Mouse (Mus musculus): ENCODE data around the gene Exoc6b. TPM values are rescaled to one million over a fixed set of nuclear protein-coding genes. Genes with fewer than 3 reads are reported as not detected.
"Not testable (repeated sequence)": the region's sequence is repeated elsewhere in the genome, so short reads cannot be mapped to it uniquely, and the experiment has no call there.

The Exoc6b gene
- polyA plus RNA-seq, 1 experiment from 2014 or later = 10.2 TPM

GRCm38 (mm10) chr6:84630276-84630675 is 439.0 kb downstream of the Exoc6b start:
- no peaks in the 10 kb centered on the region for H3K9me3 ChIP-seq (ENCODE audit: control insufficient read depth, low read length)
- H3K4me2 ChIP-seq = no peak overlapping the region
- H3K27me3 ChIP-seq (replicated peaks; ENCODE audit: control insufficient read depth, insufficient read depth, low read length) = no peaks in the 10 kb centered on the region
- DNase-seq (ENCODE audit: low spot score) (no peak), ATAC-seq (replicated peaks; ENCODE audit: low FRiP score) (peak; percentile 31; the same call in 1 of the 2 replicates)
- no peaks in the 10 kb centered on the region for H3K36me3 ChIP-seq (ENCODE audit: control insufficient read depth, insufficient read depth, low read length)
- H3K27ac ChIP-seq (ENCODE audit: low read depth, low read length) = no peak overlapping the region
- WGBS = 26% methylated on average over 1 of the region's 1 CpGs
- no peak overlapping the region for H3K4me3 ChIP-seq (ENCODE audit: low read depth, low read length)
- peaks cover 6% of the 10 kb centered on the region; the same call in 1 of the 2 replicates for H3K4me1 ChIP-seq (replicated peaks; ENCODE audit: control insufficient read depth, insufficient read depth, low read length)
- no peak overlapping the region for H3K9ac ChIP-seq (ENCODE audit: low read depth, low read length)

- Histone ChIP-seq H3K36me3 (ENCODE audit: control insufficient read depth, insufficient read depth, low read length) (no peaks in the 10 kb centered on the region), H3K9me3 (ENCODE audit: control insufficient read depth, low read length) (no peaks in the 10 kb centered on the region), H3K4me1 (replicated peaks; ENCODE audit: control insufficient read depth, insufficient read depth, low read length) (peaks cover 6% of the 10 kb centered on the region; the same call in 1 of the 2 replicates), H3K9ac (ENCODE audit: low read depth, low read length) (no peak overlapping the region), H3K27me3 (replicated peaks; ENCODE audit: control insufficient read depth, insufficient read depth, low read length) (no peaks in the 10 kb centered on the region), H3K27ac (ENCODE audit: low read depth, low read length) (no peak overlapping the region), H3K4me3 (ENCODE audit: low read depth, low read length) (no peak overlapping the region), H3K4me2 (no peak overlapping the region)
- WGBS = 75% methylated on average over 5 of the region's 5 CpGs
- DNase-seq (ENCODE audit: low spot score) = no peak
- ATAC-seq (replicated peaks; ENCODE audit: low FRiP score) = no peak
Measured at GRCm38 (mm10) chr6:84628831-84629230, 440.5 kb downstream of the Exoc6b start.

GRCm38 (mm10) chr6:84626398-84626797 is 442.9 kb downstream of the Exoc6b start:
- DNase-seq (ENCODE audit: low spot score) (no peak), ATAC-seq (replicated peaks; ENCODE audit: low FRiP score) (no peak)
- H3K4me3 ChIP-seq (ENCODE audit: low read depth, low read length) = no peak overlapping the region
- H3K36me3 ChIP-seq (ENCODE audit: control insufficient read depth, insufficient read depth, low read length) = no peaks in the 10 kb centered on the region
- no peak overlapping the region for H3K9ac ChIP-seq (ENCODE audit: low read depth, low read length)
- H3K4me1 ChIP-seq (replicated peaks; ENCODE audit: control insufficient read depth, insufficient read depth, low read length) = peaks cover 6% of the 10 kb centered on the region; the same call in 1 of the 2 replicates
- no peaks in the 10 kb centered on the region for H3K9me3 ChIP-seq (ENCODE audit: control insufficient read depth, low read length)
- H3K27ac ChIP-seq (ENCODE audit: low read depth, low read length) = no peak overlapping the region
- no peak overlapping the region for H3K4me2 ChIP-seq
- 87% methylated on average over 2 of the region's 2 CpGs for WGBS
- no peaks in the 10 kb centered on the region for H3K27me3 ChIP-seq (replicated peaks; ENCODE audit: control insufficient read depth, insufficient read depth, low read length)

- DNase-seq (ENCODE audit: low spot score) = no peak
- no peak for ATAC-seq (replicated peaks; ENCODE audit: low FRiP score)
- Histone ChIP-seq H3K9me3 (ENCODE audit: control insufficient read depth, low read length) (no peaks in the 10 kb centered on the region), H3K4me3 (ENCODE audit: low read depth, low read length) (no peak overlapping the region), H3K36me3 (ENCODE audit: control insufficient read depth, insufficient read depth, low read length) (no peaks in the 10 kb centered on the region), H3K4me1 (replicated peaks; ENCODE audit: control insufficient read depth, insufficient read depth, low read length) (no peaks in the 10 kb centered on the region), H3K27ac (ENCODE audit: low read depth, low read length) (no peak overlapping the region), H3K9ac (ENCODE audit: low read depth, low read length) (no peak overlapping the region), H3K27me3 (replicated peaks; ENCODE audit: control insufficient read depth, insufficient read depth, low read length) (no peaks in the 10 kb centered on the region), H3K4me2 (no peak overlapping the region)
- WGBS = 87% methylated on average over 6 of the region's 6 CpGs
Measured at GRCm38 (mm10) chr6:84619166-84619565, 450.1 kb downstream of the Exoc6b start.

GRCm38 (mm10) chr6:84617051-84617450 is 452.3 kb downstream of the Exoc6b start:
- Histone ChIP-seq H3K9ac (ENCODE audit: low read depth, low read length) (no peak overlapping the region), H3K4me3 (ENCODE audit: low read depth, low read length) (no peak overlapping the region), H3K27ac (ENCODE audit: low read depth, low read length) (no peak overlapping the region), H3K36me3 (ENCODE audit: control insufficient read depth, insufficient read depth, low read length) (no peaks in the 10 kb centered on the region), H3K9me3 (ENCODE audit: control insufficient read depth, low read length) (no peaks in the 10 kb centered on the region), H3K27me3 (replicated peaks; ENCODE audit: control insufficient read depth, insufficient read depth, low read length) (no peaks in the 10 kb centered on the region), H3K4me1 (replicated peaks; ENCODE audit: control insufficient read depth, insufficient read depth, low read length) (no peaks in the 10 kb centered on the region), H3K4me2 (no peak overlapping the region)
- no peak for DNase-seq (ENCODE audit: low spot score)
- 91% methylated on average over 1 of the region's 1 CpGs for WGBS
- ATAC-seq (replicated peaks; ENCODE audit: low FRiP score) = no peak

- no peaks in the 10 kb centered on the region for H3K27me3 ChIP-seq (replicated peaks; ENCODE audit: control insufficient read depth, insufficient read depth, low read length)
- WGBS = 84% methylated on average over 1 of the region's 1 CpGs
- H3K4me3 ChIP-seq (ENCODE audit: low read depth, low read length) = no peak overlapping the region
- H3K9me3 ChIP-seq (ENCODE audit: control insufficient read depth, low read length) = no peaks in the 10 kb centered on the region
- DNase-seq (ENCODE audit: low spot score) = no peak
- no peak for ATAC-seq (replicated peaks; ENCODE audit: low FRiP score)
- no peaks in the 10 kb centered on the region for H3K36me3 ChIP-seq (ENCODE audit: control insufficient read depth, insufficient read depth, low read length)
- H3K4me2 ChIP-seq = no peak overlapping the region
- no peak overlapping the region for H3K27ac ChIP-seq (ENCODE audit: low read depth, low read length)
- no peaks in the 10 kb centered on the region for H3K4me1 ChIP-seq (replicated peaks; ENCODE audit: control insufficient read depth, insufficient read depth, low read length)
- H3K9ac ChIP-seq (ENCODE audit: low read depth, low read length) = no peak overlapping the region
Measured at GRCm38 (mm10) chr6:84616586-84616985, 452.7 kb downstream of the Exoc6b start.

- H3K27me3 ChIP-seq (replicated peaks; ENCODE audit: control insufficient read depth, insufficient read depth, low read length) = no peaks in the 10 kb centered on the region
- no peak overlapping the region for H3K9ac ChIP-seq (ENCODE audit: low read depth, low read length)
- H3K4me3 ChIP-seq (ENCODE audit: low read depth, low read length) = no peak overlapping the region
- no peaks in the 10 kb centered on the region for H3K9me3 ChIP-seq (ENCODE audit: control insufficient read depth, low read length)
- 78% methylated on average over 3 of the region's 3 CpGs for WGBS
- H3K27ac ChIP-seq (ENCODE audit: low read depth, low read length) = no peak overlapping the region
- DNase-seq (ENCODE audit: low spot score) (no peak), ATAC-seq (replicated peaks; ENCODE audit: low FRiP score) (no peak)
- no peaks in the 10 kb centered on the region for H3K4me1 ChIP-seq (replicated peaks; ENCODE audit: control insufficient read depth, insufficient read depth, low read length)
- H3K36me3 ChIP-seq (ENCODE audit: control insufficient read depth, insufficient read depth, low read length) = no peaks in the 10 kb centered on the region
- H3K4me2 ChIP-seq = no peak overlapping the region
Measured at GRCm38 (mm10) chr6:84613561-84613960, 455.8 kb downstream of the Exoc6b start.

GRCm38 (mm10) chr6:84601136-84601889 is 468.0 kb downstream of the Exoc6b start:
- Histone ChIP-seq H3K4me2 (no peak overlapping the region), H3K27me3 (replicated peaks; ENCODE audit: control insufficient read depth, insufficient read depth, low read length) (peaks cover 2% of the 10 kb centered on the region; the same call in 1 of the 2 replicates), H3K4me3 (ENCODE audit: low read depth, low read length) (no peak overlapping the region), H3K4me1 (replicated peaks; ENCODE audit: control insufficient read depth, insufficient read depth, low read length) (no peaks in the 10 kb centered on the region), H3K27ac (ENCODE audit: low read depth, low read length) (no peak overlapping the region), H3K9me3 (ENCODE audit: control insufficient read depth, low read length) (no peaks in the 10 kb centered on the region), H3K36me3 (ENCODE audit: control insufficient read depth, insufficient read depth, low read length) (no peaks in the 10 kb centered on the region), H3K9ac (ENCODE audit: low read depth, low read length) (no peak overlapping the region)
- ATAC-seq (replicated peaks; ENCODE audit: low FRiP score) (no peak), DNase-seq (ENCODE audit: low spot score) (peak; percentile 16)
- WGBS = 29% methylated on average over 1 of the region's 1 CpGs

GRCm38 (mm10) chr6:84599296-84599695 is 470.0 kb downstream of the Exoc6b start:
- peak; percentile 7 for DNase-seq (ENCODE audit: low spot score)
- H3K36me3 ChIP-seq (ENCODE audit: control insufficient read depth, insufficient read depth, low read length); H3K9ac ChIP-seq (ENCODE audit: low read depth, low read length); H3K27ac ChIP-seq (ENCODE audit: low read depth, low read length); H3K4me3 ChIP-seq (ENCODE audit: low read depth, low read length); H3K4me2 ChIP-seq; H3K9me3 ChIP-seq (ENCODE audit: control insufficient read depth, low read length); ATAC-seq (replicated peaks; ENCODE audit: low FRiP score); H3K27me3 ChIP-seq (replicated peaks; ENCODE audit: control insufficient read depth, insufficient read depth, low read length); H3K4me1 ChIP-seq (replicated peaks; ENCODE audit: control insufficient read depth, insufficient read depth, low read length): not testable (repeated sequence)
- 73% methylated on average over 3 of the region's 3 CpGs for WGBS
